Mouse (Mus musculus) limb, embryonic 11.5 days (tissue): ENCODE results near the gene Cenpx. TPM values are rescaled to one million over a fixed set of nuclear protein-coding genes. Genes with fewer than 3 reads are reported as not detected.

Source experiments
- ATAC-seq: fragments of 200-750 bp; cut with Nextera tagmentation; 2 replicates; pipeline ENCODE4 v1.8.0; 2017; ENCODE audit warnings: low read depth; ENCODE audit not compliant: insufficient number of reproducible peaks, low FRiP score, low TSS enrichment
- DNase-seq: peaks from one replicate; pipeline ENCODE4 v3.0.0-alpha.2; 2015; ENCODE audit warnings: low spot score
- H3K27ac ChIP-seq: fragments of 300-500 bp; sonication (generic); replicated peaks from 2 replicates; pipeline ENCODE4 v1.5.1; 2014; ENCODE audit warnings: low read depth, mild to moderate bottlenecking, low read length
- H3K27me3 ChIP-seq: fragments of 300-500 bp; sonication (generic); 2 replicates; pipeline ENCODE4 v1.6.1; 2014; ENCODE audit warnings: mild to moderate bottlenecking, low read length, mixed read lengths; ENCODE audit not compliant: control insufficient read depth, insufficient read depth
- H3K36me3 ChIP-seq: fragments of 300-500 bp; sonication (generic); 2 replicates; pipeline ENCODE4 v1.6.1; 2014; ENCODE audit warnings: mild to moderate bottlenecking, low read length, moderate library complexity, mixed read lengths; ENCODE audit not compliant: control insufficient read depth, insufficient read depth
- H3K4me1 ChIP-seq: fragments of 300-500 bp; sonication (generic); 2 replicates; pipeline ENCODE4 v1.6.1; 2014; ENCODE audit warnings: low read length, mixed read lengths; ENCODE audit not compliant: control insufficient read depth, insufficient read depth
- H3K4me2 ChIP-seq: fragments of 300-500 bp; sonication (generic); 2 replicates; pipeline ENCODE4 v1.6.1; 2014; ENCODE audit warnings: low read depth, mild to moderate bottlenecking, moderate library complexity; ENCODE audit not compliant: severe bottlenecking
- H3K4me3 ChIP-seq: fragments of 300-500 bp; sonication (generic); 2 replicates; pipeline ENCODE4 v1.5.1; 2014; ENCODE audit warnings: low read depth, low read length
- H3K9ac ChIP-seq: fragments of 300-500 bp; sonication (generic); 2 replicates; pipeline ENCODE4 v1.6.1; 2014; ENCODE audit warnings: mild to moderate bottlenecking, low read length
- H3K9me3 ChIP-seq: fragments of 300-500 bp; sonication (generic); 2 replicates; pipeline ENCODE4 v1.6.1; 2016; ENCODE audit warnings: low read length; ENCODE audit not compliant: control insufficient read depth
- WGBS: fragments of 180-500 bp; shearing (Covaris S2); extraction: QIAGEN DNeasy Blood & Tissue Kit; methylation state at CpG from one replicate; pipeline ENCODE4 v1.1.7; 2014; 5-methylcytosine and 5-hydroxymethylcytosine counted together
- polyA plus RNA-seq: library from polyadenylated mRNA; unstranded; fragments of >200 nt; fragmentation: Nextera tagmentation; extraction: Ambion mirVana; gene quantifications from 2 replicates; pipeline ENCODE4 v1.2.1, GENCODE M21; 2014

Cenpx gene
- polyA plus RNA-seq, 1 experiment from 2014 or later, result 127 TPM

DNA sequence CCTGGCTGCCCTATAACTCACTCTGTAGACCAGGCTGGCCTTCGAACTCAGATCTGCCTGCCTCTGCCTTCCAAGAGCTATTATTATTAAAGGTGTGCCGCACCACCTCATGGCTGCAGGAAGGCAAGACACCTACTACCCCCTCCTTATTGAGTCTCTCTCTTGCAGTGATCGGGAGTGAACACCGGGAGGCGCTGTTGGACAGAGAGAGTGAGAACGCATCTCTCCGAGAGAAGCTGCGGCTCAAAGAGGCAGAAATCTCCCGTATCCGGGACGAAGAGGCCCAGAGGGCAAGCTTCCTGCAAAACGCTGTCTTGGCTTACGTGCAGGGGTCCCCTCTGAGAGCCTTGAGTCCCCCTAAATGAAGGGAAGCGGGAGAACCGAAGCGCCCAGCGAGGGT, 6.9 kb upstream of the Cenpx start:
- peak overlapping the region; percentile 97 for H3K4me2 ChIP-seq
- peak overlapping the region; percentile 58; the same call in 1 of the 2 replicates for H3K4me3 ChIP-seq
- WGBS, result 13% methylated on average over 17 of the region's 17 CpGs
- no peaks in the 10 kb centered on the region for H3K27me3 ChIP-seq
- peak; percentile 97 for DNase-seq
- H3K36me3 ChIP-seq, result peaks cover 14% of the 10 kb centered on the region; the same call in 1 of the 2 replicates
- H3K9ac ChIP-seq, result peak overlapping the region; percentile 56
- H3K27ac ChIP-seq, result no peak overlapping the region
- no peaks in the 10 kb centered on the region for H3K9me3 ChIP-seq
- H3K4me1 ChIP-seq, result peaks cover 16% of the 10 kb centered on the region; the same call in 1 of the 2 replicates
- no peak for ATAC-seq

GRCm38 (mm10) chr11:120719841-120720376, 6.4 kb upstream of the Cenpx start:
- Histone ChIP-seq H3K4me2 (no peak overlapping the region), H3K9ac (no peak overlapping the region), H3K27ac (no peak overlapping the region), H3K36me3 (peaks cover 16% of the 10 kb centered on the region; the same call in 1 of the 2 replicates), H3K9me3 (no peaks in the 10 kb centered on the region), H3K27me3 (no peaks in the 10 kb centered on the region), H3K4me1 (peaks cover 16% of the 10 kb centered on the region; the same call in 1 of the 2 replicates), H3K4me3 (no peak overlapping the region)
- ATAC-seq, result no peak
- DNase-seq, result no peak
- 86% methylated on average over 13 of the region's 13 CpGs for WGBS

DNA sequence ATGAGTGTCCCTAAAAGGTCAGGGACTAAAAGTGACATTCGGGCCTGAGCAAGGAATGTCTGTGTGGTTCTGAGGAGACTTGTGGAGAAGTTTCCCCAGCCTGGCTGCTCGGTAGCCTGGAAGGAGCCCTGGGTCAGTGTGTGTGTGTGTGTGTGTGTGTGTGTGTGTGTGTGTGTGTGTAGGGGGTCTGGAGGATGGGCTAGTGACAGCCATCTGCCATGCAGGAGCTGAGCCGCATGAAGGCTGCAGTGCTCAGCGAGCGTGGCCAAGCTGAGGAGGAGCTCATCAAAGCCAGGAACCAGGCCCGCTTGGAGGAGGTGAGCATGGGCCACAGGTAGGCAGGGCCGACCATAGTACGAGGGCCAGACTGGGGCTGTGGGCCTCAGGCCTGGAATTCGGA, 5.7 kb upstream of the Cenpx start:
- DNase-seq, result no peak
- no peak overlapping the region for H3K4me3 ChIP-seq
- 90% methylated on average over 9 of the region's 9 CpGs for WGBS
- no peak overlapping the region for H3K4me2 ChIP-seq
- H3K4me1 ChIP-seq, result peaks cover 22% of the 10 kb centered on the region
- no peak overlapping the region for H3K27ac ChIP-seq
- no peak for ATAC-seq
- H3K36me3 ChIP-seq, result peaks cover 16% of the 10 kb centered on the region; the same call in 1 of the 2 replicates
- H3K27me3 ChIP-seq, result no peaks in the 10 kb centered on the region
- H3K9me3 ChIP-seq, result no peaks in the 10 kb centered on the region
- no peak overlapping the region for H3K9ac ChIP-seq

DNA sequence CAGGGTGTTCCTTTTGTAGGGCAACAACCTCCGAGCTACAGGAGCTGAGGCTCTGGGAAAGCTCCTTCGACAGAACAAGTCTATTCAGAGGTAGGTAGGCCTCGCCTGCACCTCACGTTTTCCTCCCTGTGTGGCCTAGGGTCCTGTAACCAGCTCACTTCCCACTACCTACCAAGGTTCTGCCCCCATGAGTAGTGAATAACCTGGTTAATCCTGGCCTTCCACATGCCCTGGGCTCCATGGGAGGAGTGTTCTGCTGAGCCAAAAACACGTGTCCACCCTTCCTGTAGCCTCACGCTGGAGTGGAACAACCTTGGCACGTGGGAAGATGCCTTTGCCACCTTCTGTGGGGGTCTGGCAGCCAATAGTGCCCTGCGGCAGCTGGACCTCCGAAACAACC, 1.6 kb upstream of the Cenpx start:
- Histone ChIP-seq H3K4me1 (peaks cover 20% of the 10 kb centered on the region), H3K9ac (peak overlapping the region; percentile 35; the same call in 1 of the 2 replicates), H3K36me3 (peaks cover 16% of the 10 kb centered on the region; the same call in 1 of the 2 replicates), H3K4me2 (no peak overlapping the region), H3K9me3 (no peaks in the 10 kb centered on the region), H3K27ac (no peak overlapping the region), H3K4me3 (no peak overlapping the region), H3K27me3 (no peaks in the 10 kb centered on the region)
- DNase-seq (no peak), ATAC-seq (no peak)
- 90% methylated on average over 9 of the region's 9 CpGs for WGBS

DNA sequence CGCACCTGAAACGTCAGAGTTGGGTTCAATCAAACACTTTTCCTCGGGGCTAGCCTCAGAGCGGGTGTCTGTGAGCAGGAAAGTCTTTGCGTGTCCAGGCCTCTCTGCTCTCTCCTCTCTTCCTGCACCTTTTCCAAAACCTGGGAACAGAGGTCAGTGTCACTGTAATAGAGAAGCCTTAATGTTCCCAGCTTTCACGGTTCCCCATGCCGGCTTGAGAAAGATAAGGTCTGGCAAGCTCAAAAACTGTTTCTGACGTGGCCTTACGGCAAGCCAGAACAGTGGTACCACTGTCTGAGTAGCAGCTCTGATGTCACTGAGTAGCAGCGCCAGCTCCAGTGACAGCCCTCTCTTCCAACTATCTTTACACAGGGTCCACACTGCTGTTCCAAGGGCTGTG, 1.0 kb upstream of the Cenpx start:
- no peak for DNase-seq
- Histone ChIP-seq H3K9ac (peak overlapping the region; percentile 56), H3K4me2 (peak overlapping the region; percentile 97), H3K36me3 (peaks cover 16% of the 10 kb centered on the region; the same call in 1 of the 2 replicates), H3K27me3 (no peaks in the 10 kb centered on the region), H3K27ac (no peak overlapping the region), H3K4me3 (peak overlapping the region; percentile 51), H3K9me3 (no peaks in the 10 kb centered on the region), H3K4me1 (peaks cover 20% of the 10 kb centered on the region)
- ATAC-seq, result no peak
- 60% methylated on average over 10 of the region's 10 CpGs for WGBS

DNA sequence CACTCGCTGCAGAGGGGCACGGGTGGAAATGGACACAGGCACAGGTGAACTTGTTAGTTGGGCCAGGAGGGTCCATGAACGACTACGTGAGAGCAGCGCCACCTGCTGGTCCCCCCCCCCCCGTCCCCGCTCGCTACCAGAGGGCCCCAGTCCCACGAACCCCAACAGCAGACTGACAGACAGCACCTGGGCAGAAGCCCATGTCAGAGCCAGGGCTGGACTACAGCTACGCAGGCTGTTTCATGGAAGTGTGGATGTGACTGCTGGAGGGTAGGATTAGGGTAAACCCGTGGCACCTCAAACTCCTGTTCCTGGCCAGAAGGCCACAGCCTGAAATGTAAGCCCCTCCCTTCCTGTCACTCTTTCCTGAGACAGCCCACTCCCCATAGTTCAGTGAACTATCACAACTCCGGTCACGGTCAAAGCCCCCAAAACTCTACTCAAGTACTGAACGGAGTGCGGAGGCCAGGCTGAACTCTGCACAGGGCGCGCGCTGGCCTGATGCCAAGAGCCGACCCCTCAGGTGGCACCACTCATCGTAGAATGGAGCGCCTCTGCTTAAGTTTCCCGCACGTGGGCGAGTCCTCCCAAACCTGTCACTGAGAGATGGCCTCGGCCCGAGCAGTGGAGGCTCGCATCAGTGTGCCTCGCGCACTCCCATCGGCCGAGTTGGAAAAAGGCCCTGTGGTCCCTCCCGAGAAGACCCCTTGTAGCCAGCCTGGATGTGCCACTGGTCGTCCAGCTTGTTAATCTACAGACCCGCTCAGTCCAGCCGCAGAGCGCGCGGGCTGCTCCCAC, 568 bp downstream of the Cenpx start:
- Histone ChIP-seq H3K27ac (no peak overlapping the region; the same call in 1 of the 2 replicates), H3K9me3 (no peaks in the 10 kb centered on the region), H3K4me2 (peak overlapping the region; percentile 97), H3K4me1 (peaks cover 20% of the 10 kb centered on the region), H3K9ac (peak overlapping the region; percentile 61), H3K4me3 (peak overlapping the region; percentile 51), H3K27me3 (no peaks in the 10 kb centered on the region), H3K36me3 (peaks cover 10% of the 10 kb centered on the region; the same call in 1 of the 2 replicates)
- peak; percentile 77 for DNase-seq
- ATAC-seq, result peak; percentile 29
- under 1% methylated on average over 38 of the region's 38 CpGs for WGBS

DNA sequence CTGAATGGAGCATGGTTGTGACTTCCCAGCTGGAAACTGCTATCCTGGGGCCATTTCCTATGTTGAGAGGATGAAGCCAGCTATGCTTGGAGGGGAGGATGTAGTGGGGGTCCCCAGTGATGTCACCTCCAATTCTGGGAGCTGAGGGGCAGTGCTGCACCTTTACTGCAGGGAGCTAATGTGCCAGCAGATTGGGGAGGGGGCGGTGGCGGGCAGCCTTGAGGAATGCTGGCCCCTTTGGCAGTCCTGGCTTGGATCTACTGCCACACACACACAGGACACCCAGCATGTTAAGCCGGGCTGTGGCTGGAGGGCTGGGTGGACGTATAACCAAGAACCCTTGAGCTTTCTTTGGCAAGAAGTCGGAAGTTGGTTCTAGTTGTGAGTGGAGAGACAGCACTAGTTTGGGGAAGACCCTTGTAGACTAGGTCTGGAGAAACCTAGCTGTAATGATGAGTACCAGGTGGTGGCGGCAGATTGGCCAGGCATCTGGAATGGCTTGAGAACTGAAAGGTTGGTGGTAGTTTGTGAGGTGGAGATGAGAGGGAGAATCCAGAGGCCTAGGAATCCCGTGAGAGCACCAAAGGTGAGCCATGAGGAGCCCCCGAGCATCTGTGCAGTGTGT, 1.4 kb downstream of the Cenpx start:
- Histone ChIP-seq H3K4me1 (peaks cover 28% of the 10 kb centered on the region), H3K36me3 (peaks cover 6% of the 10 kb centered on the region; the same call in 1 of the 2 replicates), H3K4me3 (no peak overlapping the region), H3K9ac (no peak overlapping the region), H3K9me3 (no peaks in the 10 kb centered on the region), H3K27me3 (no peaks in the 10 kb centered on the region), H3K27ac (no peak overlapping the region), H3K4me2 (peak overlapping the region; percentile 97)
- WGBS, result 52% methylated on average over 8 of the region's 8 CpGs
- no peak for DNase-seq
- no peak for ATAC-seq

DNA sequence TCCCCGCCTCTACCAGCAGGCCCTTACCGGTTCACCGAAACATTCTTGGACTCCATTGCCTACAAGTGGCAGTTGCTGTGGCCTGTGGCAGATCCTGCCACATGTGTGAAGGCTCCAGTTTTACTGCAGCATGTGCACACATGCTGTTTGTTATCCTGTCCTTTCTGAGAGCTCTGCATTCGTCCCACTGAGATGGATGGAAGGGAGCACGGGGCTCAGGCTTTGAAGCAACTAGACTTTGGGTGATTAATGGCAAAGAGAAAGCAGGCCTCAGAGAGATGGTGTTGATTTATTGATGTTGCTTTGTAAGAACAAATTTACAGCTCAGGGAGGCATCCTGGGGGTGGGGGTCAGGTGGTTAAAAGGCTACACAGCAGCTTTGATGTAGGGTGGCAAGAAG, 2.9 kb downstream of the Cenpx start:
- no peaks in the 10 kb centered on the region for H3K9me3 ChIP-seq
- H3K4me3 ChIP-seq, result no peak overlapping the region
- no peak for DNase-seq
- H3K36me3 ChIP-seq, result peaks cover 3% of the 10 kb centered on the region; the same call in 1 of the 2 replicates
- H3K4me1 ChIP-seq, result peaks cover 43% of the 10 kb centered on the region
- no peak overlapping the region for H3K4me2 ChIP-seq
- 17% methylated on average over 5 of the region's 5 CpGs for WGBS
- ATAC-seq, result no peak
- no peak overlapping the region for H3K9ac ChIP-seq
- no peak overlapping the region for H3K27ac ChIP-seq
- no peaks in the 10 kb centered on the region for H3K27me3 ChIP-seq
